ENCODE assay signal across 11 mouse cellular contexts in genomic region chrX:112903631-112904410, GRCm38 (mm10).
DNase-seq lines count a peak whose midpoint lies in the region; ATAC-seq and TF ChIP-seq lines count a peak whose summit lies in the region.
"Had no signal": no experiment of that assay in that cellular context is flagged by ENCODE, and none has a peak within 500 bp of the region (broad histone marks: within the 10 kb centered on the region; RNA-seq: fewer than 3 reads in every experiment).

No protein-coding gene starts in this region.

- H3K4me3 ChIP-seq in gastrocnemius, adult 2 months = no peak overlapping the region
- no peak overlapping the region for H3K4me3 ChIP-seq in liver, embryonic 14.5 days (ENCODE audit: insufficient read depth in 1 of 2, low read depth in 2 of 2, low read length in 2 of 2)
- H3K4me3 ChIP-seq: erythroblast, embryonic 14.5 days; neural tube, embryonic 13.5 days had no signal

- intact Hi-C loops in gastrocnemius, adult 2 months (cut with DNase I) = loop anchor here (5.0 kb wide), 2 partner anchors 382 to 482 kb away; no protein-coding TSS in a partner anchor
- intact Hi-C loops in gastrocnemius, postnatal 36 days (cut with DNase I) = loop anchor here (5.0 to 10.0 kb wide), 2 partner anchors 377 to 479 kb away; no protein-coding TSS in a partner anchor

- ATAC-seq in liver, embryonic 14.5 days (ENCODE audit: insufficient read depth) = no peak
- 0 out of 2 replicates have a peak, but pooled peaks have one; percentile 49 for ATAC-seq in megakaryocyte, adult 5-6 weeks (ENCODE audit: poor library complexity, severe bottlenecking)

- H3K4me2 ChIP-seq in liver, embryonic 14.5 days (ENCODE audit: low read depth) = no peak overlapping the region
- H3K4me2 ChIP-seq: neural tube, embryonic 13.5 days had no signal

- peak; percentile 73 for TF ChIP-seq CTCF in gastrocnemius, adult 2 months (IDR thresholded peaks at IDR 0.05)
- peak; percentile 46; the same call in 1 of the 2 replicates for TF ChIP-seq CTCF in liver, embryonic 14.5 days (IDR thresholded peaks at IDR 0.05; ENCODE audit: low read depth)

- H3K27ac ChIP-seq in gastrocnemius, adult 2 months = no peak overlapping the region
- H3K27ac ChIP-seq in liver, embryonic 14.5 days = no peak overlapping the region
- H3K27ac ChIP-seq: neural tube, embryonic 13.5 days had no signal

- no peaks in the 10 kb centered on the region for H3K27me3 ChIP-seq in liver, embryonic 14.5 days (ENCODE audit: control insufficient read depth, insufficient read depth, low read length)
- H3K27me3 ChIP-seq: neural tube, embryonic 13.5 days had no signal

- no peaks in the 10 kb centered on the region for H3K9me3 ChIP-seq in liver, embryonic 14.5 days (ENCODE audit: control insufficient read depth, low read length)
- H3K9me3 ChIP-seq: neural tube, embryonic 13.5 days had no signal

- 22% methylated on average over 11 of the region's 11 CpGs for WGBS in liver, embryonic 14.5 days (ENCODE audit: insufficient replicate concordance)

- no peak for TF ChIP-seq EP300 in liver, embryonic 14.5 days (IDR thresholded peaks at IDR 0.05; ENCODE audit: low read depth)

- no peaks in the 10 kb centered on the region for H3K36me3 ChIP-seq in liver, embryonic 14.5 days (replicated peaks; ENCODE audit: control insufficient read depth, insufficient read depth, low read depth)
- H3K36me3 ChIP-seq: neural tube, embryonic 13.5 days had no signal

- H3K9ac ChIP-seq in liver, embryonic 14.5 days (replicated peaks) = no peak overlapping the region
- H3K9ac ChIP-seq: neural tube, embryonic 13.5 days had no signal

- DNase-seq in gastrocnemius, adult 2 months = no peak
- no peak for DNase-seq in gastrocnemius, postnatal 36 days
- DNase-seq in liver, embryonic 14.5 days (ENCODE audit: low read depth in 3 of 3, low spot score in 3 of 3) = no peak
- DNase-seq in liver = no peak
- DNase-seq in WW6 (ENCODE audit: low read depth, low spot score) = peak; percentile 1
- DNase-seq in yolk sac, embryonic 10.5 days (ENCODE audit: low spot score) = no peak
- DNase-seq in adrenal gland, postnatal 25 days = no peak
- DNase-seq: heart, postnatal 4 days had no signal

- no peaks in the 10 kb centered on the region for H3K4me1 ChIP-seq in liver, embryonic 14.5 days (replicated peaks; ENCODE audit: control insufficient read depth in 2 of 2, insufficient read depth in 2 of 2, low read length in 1 of 2)
- H3K4me1 ChIP-seq: neural tube, embryonic 13.5 days had no signal
